Mouse (Mus musculus): ENCODE results near the gene Rnf220.

GRCm38 (mm10) chr4:117254672-117255071 is 242.2 kb downstream of the Rnf220 start:
- no peak for TF ChIP-seq POLR2A (IDR thresholded peaks at IDR 0.05; ENCODE audit: low read depth, low read length)
- TF ChIP-seq CTCF (IDR thresholded peaks at IDR 0.05; ENCODE audit: extremely low read depth, insufficient read length, insufficient replicate concordance, low read depth, low read length): no peak

Measured in small intestine, adult 2 months (tissue).